Mouse (Mus musculus) embryonic facial prominence, embryonic 15.5 days (tissue): ENCODE data around the gene Orai1. TPM values are rescaled to one million over a fixed set of nuclear protein-coding genes. Genes with fewer than 3 reads are reported as not detected.
A peak's percentile ranks its signal among the peaks of the same experiment; 100 is the strongest.

Experiments used
- ATAC-seq: fragments of 200-750 bp; cut with Nextera tagmentation; 2 replicates; pipeline ENCODE4 v1.8.0; 2017; ENCODE audit warnings: low read depth, moderate TSS enrichment; ENCODE audit not compliant: insufficient number of reproducible peaks, low FRiP score, low TSS enrichment
- H3K27ac ChIP-seq: fragments of 300-500 bp; sonication (generic); replicated peaks from 2 replicates; pipeline ENCODE4 v1.5.1; 2015; ENCODE audit warnings: mild to moderate bottlenecking, inconsistent platforms
- H3K27me3 ChIP-seq: fragments of 300-500 bp; sonication (generic); 2 replicates; pipeline ENCODE4 v1.6.1; 2015; ENCODE audit warnings: inconsistent platforms
- H3K36me3 ChIP-seq: fragments of 300-500 bp; sonication (generic); 2 replicates; pipeline ENCODE4 v1.6.1; 2015; ENCODE audit warnings: mild to moderate bottlenecking, inconsistent platforms
- H3K4me1 ChIP-seq: fragments of 300-500 bp; sonication (generic); 2 replicates; pipeline ENCODE4 v1.6.1; 2015; ENCODE audit warnings: inconsistent platforms
- H3K4me2 ChIP-seq: fragments of 300-500 bp; sonication (generic); replicated peaks from 2 replicates; pipeline ENCODE4 v1.6.1; 2015; ENCODE audit warnings: mild to moderate bottlenecking, inconsistent platforms
- H3K4me3 ChIP-seq: fragments of 300-500 bp; sonication (generic); replicated peaks from 2 replicates; pipeline ENCODE4 v1.5.1; 2015; ENCODE audit warnings: mild to moderate bottlenecking, inconsistent platforms
- H3K9ac ChIP-seq: fragments of 300-500 bp; sonication (generic); 2 replicates; pipeline ENCODE4 v1.6.1; 2015; ENCODE audit warnings: inconsistent platforms
- H3K9me3 ChIP-seq: fragments of 300-500 bp; sonication (generic); replicated peaks from 2 replicates; pipeline ENCODE4 v1.6.1; 2016; ENCODE audit warnings: inconsistent platforms
- WGBS: fragments of 180-500 bp; shearing (Covaris S2); methylation state at CpG from one replicate; pipeline ENCODE4 v1.1.7; 2015; 5-methylcytosine and 5-hydroxymethylcytosine counted together
- polyA plus RNA-seq: library from polyadenylated mRNA; unstranded; fragments of >200 nt; fragmentation: Nextera tagmentation; extraction: Ambion mirVana; gene quantifications from 2 replicates; pipeline ENCODE4 v1.2.1, GENCODE M21; 2015

The Orai1 gene
- polyA plus RNA-seq, 1 experiment from 2014 or later: 16.8 TPM

- WGBS: 83% methylated on average over 4 of the region's 4 CpGs
- no peak overlapping the region for H3K9ac ChIP-seq
- H3K27me3 ChIP-seq: no peaks in the 10 kb centered on the region
- H3K4me1 ChIP-seq: 0 out of 2 replicates have a peak, but pooled peaks cover 7% of the 10 kb centered on the region
- H3K4me3 ChIP-seq: no peak overlapping the region
- no peak for ATAC-seq
- no peaks in the 10 kb centered on the region for H3K9me3 ChIP-seq
- H3K36me3 ChIP-seq: peaks cover 20% of the 10 kb centered on the region; the same call in 1 of the 2 replicates
- no peak overlapping the region for H3K27ac ChIP-seq
- H3K4me2 ChIP-seq: no peak overlapping the region
Observed at GRCm38 (mm10) chr5:123035089-123035488, 20.2 kb downstream of the Orai1 start.

- no peaks in the 10 kb centered on the region for H3K27me3 ChIP-seq
- H3K9me3 ChIP-seq: no peaks in the 10 kb centered on the region
- no peak overlapping the region for H3K4me3 ChIP-seq
- H3K36me3 ChIP-seq: peaks cover 15% of the 10 kb centered on the region; the same call in 1 of the 2 replicates
- H3K4me1 ChIP-seq: 0 out of 2 replicates have a peak, but pooled peaks cover 7% of the 10 kb centered on the region
- 27% methylated on average over 6 of the region's 6 CpGs for WGBS
- H3K27ac ChIP-seq: no peak overlapping the region
- no peak overlapping the region for H3K4me2 ChIP-seq
- ATAC-seq: no peak
- no peak overlapping the region for H3K9ac ChIP-seq
Observed at GRCm38 (mm10) chr5:123035564-123035963, 20.7 kb downstream of the Orai1 start.

GRCm38 (mm10) chr5:123038115-123038514 is 23.2 kb downstream of the Orai1 start:
- no peaks in the 10 kb centered on the region for H3K36me3 ChIP-seq
- H3K27me3 ChIP-seq: no peaks in the 10 kb centered on the region
- no peak overlapping the region for H3K4me3 ChIP-seq
- no peak for ATAC-seq
- no peaks in the 10 kb centered on the region for H3K9me3 ChIP-seq
- 0 out of 2 replicates have a peak, but pooled peaks cover 7% of the 10 kb centered on the region for H3K4me1 ChIP-seq
- no peak overlapping the region for H3K4me2 ChIP-seq
- H3K9ac ChIP-seq: no peak overlapping the region
- no peak overlapping the region for H3K27ac ChIP-seq
- WGBS: 86% methylated on average over 5 of the region's 5 CpGs

- H3K9ac ChIP-seq: no peak overlapping the region
- WGBS: 3% methylated on average over 25 of the region's 25 CpGs
- peak overlapping the region; percentile 34 for H3K4me3 ChIP-seq
- no peak for ATAC-seq
- H3K4me2 ChIP-seq: peak overlapping the region; percentile 56
- H3K9me3 ChIP-seq: no peaks in the 10 kb centered on the region
- H3K27me3 ChIP-seq: no peaks in the 10 kb centered on the region
- no peak overlapping the region for H3K27ac ChIP-seq
- H3K4me1 ChIP-seq: 0 out of 2 replicates have a peak, but pooled peaks cover 7% of the 10 kb centered on the region
- H3K36me3 ChIP-seq: no peaks in the 10 kb centered on the region
Observed at GRCm38 (mm10) chr5:123039120-123039752, 24.4 kb downstream of the Orai1 start.

- no peak for ATAC-seq
- no peak overlapping the region for H3K27ac ChIP-seq
- H3K4me2 ChIP-seq: no peak overlapping the region
- no peaks in the 10 kb centered on the region for H3K27me3 ChIP-seq
- H3K4me3 ChIP-seq: no peak overlapping the region
- 64% methylated on average over 7 of the region's 7 CpGs for WGBS
- no peak overlapping the region for H3K9ac ChIP-seq
- 0 out of 2 replicates have a peak, but pooled peaks cover 7% of the 10 kb centered on the region for H3K4me1 ChIP-seq
- no peaks in the 10 kb centered on the region for H3K9me3 ChIP-seq
- H3K36me3 ChIP-seq: no peaks in the 10 kb centered on the region
Observed at GRCm38 (mm10) chr5:123040796-123041195, 25.9 kb downstream of the Orai1 start.

GRCm38 (mm10) chr5:123043856-123044255 is 29.0 kb downstream of the Orai1 start:
- no peaks in the 10 kb centered on the region for H3K9me3 ChIP-seq
- no peak overlapping the region for H3K4me3 ChIP-seq
- H3K36me3 ChIP-seq: no peaks in the 10 kb centered on the region
- no peaks in the 10 kb centered on the region for H3K27me3 ChIP-seq
- 0 out of 2 replicates have a peak, but pooled peaks cover 4% of the 10 kb centered on the region for H3K4me1 ChIP-seq
- no peak for ATAC-seq
- no peak overlapping the region for H3K9ac ChIP-seq
- WGBS: 18% methylated on average over 7 of the region's 7 CpGs
- H3K4me2 ChIP-seq: no peak overlapping the region
- no peak overlapping the region for H3K27ac ChIP-seq

GRCm38 (mm10) chr5:123045561-123046295 is 30.9 kb downstream of the Orai1 start:
- Histone ChIP-seq H3K9me3 (no peaks in the 10 kb centered on the region), H3K4me2 (no peak overlapping the region), H3K36me3 (no peaks in the 10 kb centered on the region), H3K4me1 (peaks cover 7% of the 10 kb centered on the region), H3K27me3 (no peaks in the 10 kb centered on the region), H3K27ac (no peak overlapping the region), H3K4me3 (no peak overlapping the region), H3K9ac (no peak overlapping the region)
- 30% methylated on average over 9 of the region's 9 CpGs for WGBS
- ATAC-seq: no peak

GRCm38 (mm10) chr5:123046916-123047315 is 32.0 kb downstream of the Orai1 start, which contains the start of gene Morn3:
Gene Morn3 (minus strand): TSS chr5:123047016.
- Histone ChIP-seq H3K9me3 (no peaks in the 10 kb centered on the region), H3K4me3 (no peak within 1 kb of the TSS), H3K27ac (no peak within 1 kb of the TSS), H3K27me3 (no peaks in the 10 kb centered on the region), H3K4me2 (no peak within 1 kb of the TSS), H3K4me1 (peaks cover 7% of the 10 kb centered on the region), H3K36me3 (no peaks in the 10 kb centered on the region), H3K9ac (no peak within 1 kb of the TSS)
- ATAC-seq: no peak
- 73% methylated on average over 3 of the region's 3 CpGs for WGBS

GRCm38 (mm10) chr5:123049271-123049670 is 34.4 kb downstream of the Orai1 start:
- no peaks in the 10 kb centered on the region for H3K27me3 ChIP-seq
- H3K27ac ChIP-seq: no peak overlapping the region
- H3K4me1 ChIP-seq: peaks cover 7% of the 10 kb centered on the region
- H3K9ac ChIP-seq: peak overlapping the region; percentile 9; the same call in 1 of the 2 replicates
- H3K4me3 ChIP-seq: peak overlapping the region; percentile 18; the same call in 1 of the 2 replicates
- no peaks in the 10 kb centered on the region for H3K9me3 ChIP-seq
- no peak for ATAC-seq
- 4% methylated on average over 12 of the region's 12 CpGs for WGBS
- peak overlapping the region; percentile 47 for H3K4me2 ChIP-seq
- no peaks in the 10 kb centered on the region for H3K36me3 ChIP-seq

GRCm38 (mm10) chr5:123050918-123051317 is 36.0 kb downstream of the Orai1 start:
- no peak overlapping the region for H3K9ac ChIP-seq
- no peak overlapping the region for H3K27ac ChIP-seq
- H3K4me2 ChIP-seq: no peak overlapping the region
- no peak for ATAC-seq
- no peaks in the 10 kb centered on the region for H3K27me3 ChIP-seq
- peaks cover 7% of the 10 kb centered on the region for H3K4me1 ChIP-seq
- no peak overlapping the region for H3K4me3 ChIP-seq
- WGBS: 79% methylated on average over 9 of the region's 9 CpGs
- H3K36me3 ChIP-seq: no peaks in the 10 kb centered on the region
- H3K9me3 ChIP-seq: no peaks in the 10 kb centered on the region

- 80% methylated on average over 5 of the region's 5 CpGs for WGBS
- no peak for ATAC-seq
- no peak overlapping the region for H3K27ac ChIP-seq
- H3K4me2 ChIP-seq: no peak overlapping the region
- H3K9me3 ChIP-seq: no peaks in the 10 kb centered on the region
- H3K36me3 ChIP-seq: no peaks in the 10 kb centered on the region
- H3K27me3 ChIP-seq: no peaks in the 10 kb centered on the region
- H3K4me3 ChIP-seq: no peak overlapping the region
- no peak overlapping the region for H3K9ac ChIP-seq
- H3K4me1 ChIP-seq: peaks cover 7% of the 10 kb centered on the region
Observed at GRCm38 (mm10) chr5:123051736-123052135, 36.9 kb downstream of the Orai1 start.
